Mouse (Mus musculus) kidney, adult 18-20 months (tissue): Measurements from ENCODE around the gene Rims4.

Experiments
- DNase-seq: peaks from one replicate; pipeline ENCODE4 v3.0.0; 2021

Rims4 gene

GRCm38 (mm10) chr2:163858254-163858947, 60.1 kb downstream of the Rims4 start:
- DNase-seq = peak; percentile 18

- no peak for DNase-seq
These were observed 61.2 kb downstream of the Rims4 start for GRCm38 (mm10) chr2:163857233-163857632.

GRCm38 (mm10) chr2:163853461-163853901, 65.0 kb downstream of the Rims4 start, which contains the start of gene Kcnk15:
Gene Kcnk15 (plus strand): TSS chr2:163853651.
- no peak for DNase-seq

- no peak for DNase-seq
These were observed 76.4 kb downstream of the Rims4 start for GRCm38 (mm10) chr2:163842043-163842442.

GRCm38 (mm10) chr2:163839519-163839918, 79.0 kb downstream of the Rims4 start:
- DNase-seq = peak; percentile 43

- peak; percentile 78 for DNase-seq
These were observed 80.4 kb downstream of the Rims4 start for GRCm38 (mm10) chr2:163838043-163838442.

- no peak for DNase-seq
These were observed 87.3 kb downstream of the Rims4 start for GRCm38 (mm10) chr2:163831163-163831562.

- DNase-seq = no peak
These were observed 92.0 kb downstream of the Rims4 start for GRCm38 (mm10) chr2:163826494-163826893.

GRCm38 (mm10) chr2:163825861-163826260, 92.6 kb downstream of the Rims4 start:
- no peak for DNase-seq

GRCm38 (mm10) chr2:163823771-163824170, 94.7 kb downstream of the Rims4 start:
- DNase-seq = no peak

- peak; percentile 69 for DNase-seq
These were observed 95.2 kb downstream of the Rims4 start for GRCm38 (mm10) chr2:163823248-163823647.

GRCm38 (mm10) chr2:163820607-163821006, 97.9 kb downstream of the Rims4 start, which contains the start of gene Ccn5:
Gene Ccn5 (plus strand): TSS chr2:163820861.
- DNase-seq = peak; percentile 50

- DNase-seq = no peak
These were observed 103.6 kb downstream of the Rims4 start for GRCm38 (mm10) chr2:163814739-163815465.

- no peak for DNase-seq
These were observed 105.4 kb downstream of the Rims4 start for GRCm38 (mm10) chr2:163813077-163813476.
